Mouse (Mus musculus) liver, embryonic 14.5 days (tissue): ENCODE data around the gene E2f8. TPM values are rescaled to one million over a fixed set of nuclear protein-coding genes. Genes with fewer than 3 reads are reported as not detected.

Source experiments
- ATAC-seq: fragments of 200-750 bp; cut with Nextera tagmentation; 2 replicates; pipeline ENCODE4 v1.8.0; 2017; ENCODE audit warnings: moderate number of reproducible peaks, mild to moderate bottlenecking, moderate library complexity; ENCODE audit not compliant: insufficient read depth
- DNase-seq, 3 experiments: peaks; one replicate each; pipeline ENCODE4 v3.0.0-alpha.2; 2012 to 2013; ENCODE audit warnings: low read depth in 3 of 3, low spot score in 3 of 3
- H3K27ac ChIP-seq: fragments of 300-500 bp; sonication (generic); 2 replicates; pipeline ENCODE4 v1.5.1; 2014; ENCODE audit warnings: moderate library complexity, mild to moderate bottlenecking, control low read depth, inconsistent platforms
- H3K27me3 ChIP-seq: fragments of 300-500 bp; sonication (generic); 2 replicates; pipeline ENCODE4 v1.6.1; 2014; ENCODE audit warnings: mild to moderate bottlenecking, low read length, moderate library complexity; ENCODE audit not compliant: control insufficient read depth, insufficient read depth
- H3K36me3 ChIP-seq: fragments of 300-500 bp; sonication (generic); replicated peaks from 2 replicates; pipeline ENCODE4 v1.6.1; 2014; ENCODE audit warnings: low read depth; ENCODE audit not compliant: control insufficient read depth, insufficient read depth
- H3K4me1 ChIP-seq, 2 experiments: fragments of 200-500 bp in 1 of 2; fragments of 300-500 bp in 1 of 2; sonication (generic) in 1 of 2; replicated peaks; 2 replicates each; pipeline ENCODE4 v1.6.1; 2012 to 2014; ENCODE audit warnings: antibody characterized with exemption in 1 of 2, inconsistent platforms in 1 of 2, low read length in 1 of 2; ENCODE audit not compliant: control insufficient read depth in 2 of 2, insufficient read depth in 2 of 2
- H3K4me2 ChIP-seq: fragments of 300-500 bp; sonication (generic); 2 replicates; pipeline ENCODE4 v1.6.1; 2014; ENCODE audit warnings: low read depth, mild to moderate bottlenecking, control low read depth, moderate library complexity
- H3K4me3 ChIP-seq, 2 experiments: fragments of 200-500 bp in 1 of 2; fragments of 300-500 bp in 1 of 2; sonication (generic) in 1 of 2; 2 replicates each; pipeline ENCODE4 v1.5.1; 2012 to 2014; ENCODE audit warnings: low read depth in 2 of 2, low read length in 2 of 2, mild to moderate bottlenecking in 2 of 2, control low read depth in 1 of 2, inconsistent platforms in 1 of 2, moderate library complexity in 1 of 2; ENCODE audit not compliant: insufficient read depth in 1 of 2
- H3K9ac ChIP-seq: fragments of 300-500 bp; sonication (generic); replicated peaks from 2 replicates; pipeline ENCODE4 v1.6.1; 2014; ENCODE audit warnings: mild to moderate bottlenecking, control low read depth, moderate library complexity
- H3K9me3 ChIP-seq: fragments of 300-500 bp; sonication (generic); 2 replicates; pipeline ENCODE4 v1.6.1; 2016; ENCODE audit warnings: low read length, mixed read lengths; ENCODE audit not compliant: control insufficient read depth
- CTCF ChIP-seq: IDR thresholded peaks from 2 replicates; pipeline ENCODE4 v1.5.1; 2016; ENCODE audit warnings: antibody characterized with exemption, low read depth, control low read depth
- EP300 ChIP-seq: IDR thresholded peaks from 2 replicates; pipeline ENCODE4 v1.6.1; 2016; ENCODE audit warnings: antibody characterized with exemption, low read depth
- WGBS: fragments of 180-500 bp; shearing (Covaris S2); extraction: QIAGEN DNeasy Blood & Tissue Kit; methylation state at CpG from one replicate; pipeline ENCODE4 v1.1.7; 2014; ENCODE audit not compliant: insufficient replicate concordance; 5-methylcytosine and 5-hydroxymethylcytosine counted together
- polyA plus RNA-seq, 2 experiments: library from polyadenylated mRNA; depleted of rRNA in 1 of 2; stranded (reverse) in 1 of 2; unstranded in 1 of 2; fragments of >200 nt; fragmentation: Nextera tagmentation in 1 of 2; extraction: Ambion mirVana in 1 of 2; gene quantifications; 2 replicates each; pipeline versions ENCODE4 v1.2.1 to v1.2.3; 2012 to 2014

Gene E2f8
- polyA plus RNA-seq, 2 experiments = 25.9 to 28.2 TPM

DNA sequence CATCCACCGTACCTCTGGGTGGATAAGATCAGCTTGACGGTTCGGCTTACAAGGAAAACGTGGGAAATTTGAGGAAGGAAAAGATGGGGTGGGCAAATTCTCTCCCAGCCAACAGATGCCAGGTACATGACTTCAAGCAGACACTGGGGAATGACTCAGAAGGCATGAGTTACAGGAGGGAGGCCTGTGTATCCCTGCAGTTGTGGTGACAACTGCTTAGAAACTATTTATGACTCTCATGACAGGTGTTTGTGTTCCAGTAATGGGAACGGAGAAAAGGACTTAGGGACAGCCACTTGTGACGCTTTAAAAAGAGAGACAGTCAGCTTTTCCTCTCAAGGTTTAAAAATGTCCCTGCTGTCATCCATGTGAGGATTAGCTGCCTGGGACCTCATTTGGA, 11.3 kb downstream of the E2f8 start:
- no peak overlapping the region for H3K9ac ChIP-seq
- peaks cover 0 to 4% of the 10 kb centered on the region in 2 experiments; a peak in 1 of 4 replicates for H3K4me1 ChIP-seq
- H3K36me3 ChIP-seq = peaks cover 99% of the 10 kb centered on the region
- DNase-seq = no peak
- H3K9me3 ChIP-seq = no peaks in the 10 kb centered on the region
- ATAC-seq = no peak
- H3K27ac ChIP-seq = no peak overlapping the region
- 89% methylated on average over 6 of the region's 6 CpGs for WGBS
- H3K4me2 ChIP-seq = no peak overlapping the region
- TF ChIP-seq CTCF (no peak), EP300 (no peak)
- H3K4me3 ChIP-seq = no peak overlapping the region
- H3K27me3 ChIP-seq = no peaks in the 10 kb centered on the region

DNA sequence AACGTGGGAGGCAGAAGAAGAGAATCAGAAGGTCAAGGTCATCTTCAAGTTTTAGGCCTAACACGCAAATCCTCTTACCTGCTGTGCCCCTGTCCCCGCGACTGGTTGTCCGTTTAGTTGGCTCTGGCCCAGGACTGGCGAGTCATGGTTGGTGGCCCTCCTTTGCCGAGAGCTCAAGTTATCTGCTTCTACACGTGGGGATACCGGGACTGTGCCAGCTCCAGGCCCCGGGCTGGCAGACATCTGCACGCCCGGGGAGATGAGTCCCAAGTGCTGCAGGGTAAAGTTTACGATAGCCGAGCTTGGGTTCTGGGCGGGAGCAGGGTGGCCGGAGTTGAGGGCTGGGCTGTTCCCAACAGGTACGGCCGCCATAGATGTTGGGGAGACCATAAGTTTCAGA, 13.8 kb downstream of the E2f8 start:
- Histone ChIP-seq H3K36me3 (peaks cover 77% of the 10 kb centered on the region), H3K4me2 (no peak overlapping the region), H3K4me3 (no peak overlapping the region), H3K9ac (no peak overlapping the region), H3K9me3 (no peaks in the 10 kb centered on the region), H3K27ac (no peak overlapping the region), H3K27me3 (no peaks in the 10 kb centered on the region), H3K4me1 (peaks cover 0 to 4% of the 10 kb centered on the region in 2 experiments; a peak in 1 of 4 replicates)
- 89% methylated on average over 18 of the region's 18 CpGs for WGBS
- TF ChIP-seq EP300 = no peak
- TF ChIP-seq CTCF = no peak
- ATAC-seq (no peak), DNase-seq (no peak)

GRCm38 (mm10) chr7:48864671-48865458, 16.5 kb downstream of the E2f8 start:
- H3K4me3 ChIP-seq = no peak overlapping the region
- H3K4me2 ChIP-seq = no peak overlapping the region
- H3K27ac ChIP-seq = no peak overlapping the region
- H3K9me3 ChIP-seq = no peaks in the 10 kb centered on the region
- peaks cover 0 to 4% of the 10 kb centered on the region in 2 experiments; a peak in 3 of 4 replicates for H3K4me1 ChIP-seq
- no peak overlapping the region for H3K9ac ChIP-seq
- peaks cover 50% of the 10 kb centered on the region for H3K36me3 ChIP-seq
- ATAC-seq (peak; percentile 65), DNase-seq (no peak)
- no peaks in the 10 kb centered on the region for H3K27me3 ChIP-seq
- TF ChIP-seq CTCF (no peak), EP300 (peak; percentile 45; the same call in 1 of the 2 replicates)
- 30% methylated on average over 9 of the region's 9 CpGs for WGBS

- Histone ChIP-seq H3K9ac (no peak overlapping the region), H3K27me3 (no peaks in the 10 kb centered on the region), H3K4me3 (no peak overlapping the region), H3K36me3 (peaks cover 44% of the 10 kb centered on the region), H3K4me2 (no peak overlapping the region), H3K4me1 (peaks cover 0 to 8% of the 10 kb centered on the region in 2 experiments; a peak in 3 of 4 replicates), H3K9me3 (no peaks in the 10 kb centered on the region), H3K27ac (no peak overlapping the region)
- ATAC-seq = 0 out of 2 replicates have a peak, but pooled peaks have one; percentile 11
- DNase-seq = no peak
- TF ChIP-seq CTCF (no peak), EP300 (no peak)
Observed at GRCm38 (mm10) chr7:48864199-48864598, 17.2 kb downstream of the E2f8 start.

- H3K4me1 ChIP-seq = peaks cover 0 to 10% of the 10 kb centered on the region in 2 experiments; a peak in 3 of 4 replicates
- H3K27me3 ChIP-seq = no peaks in the 10 kb centered on the region
- WGBS = 48% methylated on average over 4 of the region's 4 CpGs
- H3K9ac ChIP-seq = no peak overlapping the region
- H3K4me2 ChIP-seq = no peak overlapping the region
- no peak for ATAC-seq
- TF ChIP-seq CTCF (no peak), EP300 (no peak)
- no peak overlapping the region for H3K27ac ChIP-seq
- peaks cover 20% of the 10 kb centered on the region for H3K36me3 ChIP-seq
- DNase-seq = no peak
- H3K4me3 ChIP-seq = no peak overlapping the region
- H3K9me3 ChIP-seq = no peaks in the 10 kb centered on the region
Observed at GRCm38 (mm10) chr7:48861796-48862195, 19.6 kb downstream of the E2f8 start.
